Mouse (Mus musculus): ENCODE results near the gene Pcca. TPM values are rescaled to one million over a fixed set of nuclear protein-coding genes. Genes with fewer than 3 reads are reported as not detected.
"Not testable (repeated sequence)": the region's sequence is repeated elsewhere in the genome, so short reads cannot be mapped to it uniquely, and the experiment has no call there.

The Pcca gene
- total and polyA plus RNA-seq, 2 experiments: 26.3 to 54.1 TPM

DNA sequence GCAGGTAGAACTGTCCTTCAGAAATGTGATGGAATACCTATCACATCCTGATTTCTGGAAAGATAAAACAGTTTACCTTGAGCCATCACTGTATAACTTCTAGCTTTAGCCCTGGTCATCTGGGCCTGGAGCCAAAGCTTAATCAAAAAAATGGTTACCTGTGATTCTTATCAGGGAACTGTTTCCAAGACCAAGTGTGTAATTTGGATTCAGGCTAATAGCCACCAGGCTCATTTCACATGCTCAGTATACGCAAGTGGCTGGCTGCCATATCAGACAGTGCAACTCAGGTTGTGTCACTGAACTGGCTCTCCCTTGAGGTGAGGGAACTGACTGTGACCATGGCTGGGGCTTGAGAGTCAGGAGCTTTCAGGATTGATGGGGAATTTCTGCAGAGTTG lies 14.3 kb downstream of the Pcca start:
- Histone ChIP-seq H3K79me2 (ENCODE audit: control insufficient read depth, insufficient read depth, low read length) (peaks cover 29% of the 10 kb centered on the region), H3K4me1 (ENCODE audit: control insufficient read depth, insufficient read depth, low read length) (no peaks in the 10 kb centered on the region; the same call in 1 of the 2 replicates), H3K36me3 (ENCODE audit: control insufficient read depth, insufficient read depth, low read length) (peaks cover 4% of the 10 kb centered on the region; the same call in 1 of the 2 replicates), H3K4me3 (ENCODE audit: insufficient read depth, low read depth, low read length) (no peak overlapping the region), H3K9ac (ENCODE audit: low read depth, low read length) (no peak overlapping the region), H3K27ac (replicated peaks; ENCODE audit: insufficient read depth, low read depth, low read length) (peak overlapping the region; percentile 35; the same call in 1 of the 2 replicates), H3K27me3 (ENCODE audit: control insufficient read depth, insufficient read depth, low read length) (no peaks in the 10 kb centered on the region)
- TF ChIP-seq POLR2A (IDR thresholded peaks at IDR 0.05; ENCODE audit: extremely low read depth, insufficient read depth, low read length): no peak
- TF ChIP-seq CTCF (IDR thresholded peaks at IDR 0.05; ENCODE audit: low read depth, low read length): no peak
- peak; percentile 99 for DNase-seq (ENCODE audit: extremely low read depth, low read depth, low spot score)
- WGBS: 23% methylated on average over 1 of the region's 1 CpGs

- Histone ChIP-seq H3K36me3 (ENCODE audit: control insufficient read depth, insufficient read depth, low read length) (peaks cover 4% of the 10 kb centered on the region; the same call in 1 of the 2 replicates), H3K4me1 (ENCODE audit: control insufficient read depth, insufficient read depth, low read length) (no peaks in the 10 kb centered on the region; the same call in 1 of the 2 replicates), H3K4me3 (ENCODE audit: insufficient read depth, low read depth, low read length) (no peak overlapping the region), H3K27ac (replicated peaks; ENCODE audit: insufficient read depth, low read depth, low read length) (no peak overlapping the region), H3K9ac (ENCODE audit: low read depth, low read length) (no peak overlapping the region), H3K27me3 (ENCODE audit: control insufficient read depth, insufficient read depth, low read length) (no peaks in the 10 kb centered on the region), H3K79me2 (ENCODE audit: control insufficient read depth, insufficient read depth, low read length) (peaks cover 29% of the 10 kb centered on the region)
- peak; percentile 73 for DNase-seq (ENCODE audit: extremely low read depth, low read depth, low spot score)
- TF ChIP-seq CTCF (IDR thresholded peaks at IDR 0.05; ENCODE audit: low read depth, low read length): no peak
- no peak for TF ChIP-seq POLR2A (IDR thresholded peaks at IDR 0.05; ENCODE audit: extremely low read depth, insufficient read depth, low read length)
- 21% methylated on average over 1 of the region's 1 CpGs for WGBS
Observed at GRCm38 (mm10) chr14:122548905-122549304, 14.8 kb downstream of the Pcca start.

DNA sequence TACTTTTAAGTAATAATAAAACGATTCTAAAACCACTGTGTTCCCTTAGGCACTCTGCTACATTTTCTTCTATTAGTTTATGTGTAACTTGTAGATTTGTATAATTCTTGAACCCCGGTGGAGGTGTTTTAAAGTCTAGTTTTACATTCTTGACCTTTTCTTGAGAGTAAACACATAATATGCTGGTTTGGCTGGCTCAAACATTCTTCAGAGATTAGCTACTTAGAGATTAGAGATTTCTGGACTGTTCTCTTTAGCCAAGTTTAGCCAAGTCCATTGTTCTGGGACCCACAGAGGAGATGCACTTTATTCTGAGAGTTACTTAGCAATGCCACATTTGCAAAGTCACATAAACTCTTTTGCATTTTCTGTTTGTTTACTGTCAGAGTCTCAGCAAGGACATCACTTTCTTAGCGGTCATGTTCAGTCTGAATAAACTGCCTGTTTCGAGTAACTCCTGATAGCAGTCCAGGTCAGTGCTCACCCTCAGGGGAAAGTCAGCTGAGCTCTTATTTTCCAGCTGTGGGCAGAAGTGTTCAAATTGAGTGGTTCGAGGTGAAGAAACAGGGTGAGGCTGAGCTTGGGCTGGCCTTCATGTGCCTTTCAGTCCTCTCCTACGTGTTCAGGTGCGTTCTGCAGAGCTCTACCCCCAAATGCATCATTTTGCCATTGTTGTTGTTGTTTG lies 18.8 kb downstream of the Pcca start:
- DNase-seq (ENCODE audit: extremely low read depth, low read depth, low spot score): no peak
- TF ChIP-seq POLR2A (IDR thresholded peaks at IDR 0.05; ENCODE audit: extremely low read depth, insufficient read depth, low read length) (no peak), CTCF (IDR thresholded peaks at IDR 0.05; ENCODE audit: low read depth, low read length) (no peak)
- Histone ChIP-seq H3K27ac (replicated peaks; ENCODE audit: insufficient read depth, low read depth, low read length) (no peak overlapping the region), H3K4me3 (ENCODE audit: insufficient read depth, low read depth, low read length) (no peak overlapping the region), H3K9ac (ENCODE audit: low read depth, low read length) (no peak overlapping the region), H3K79me2 (ENCODE audit: control insufficient read depth, insufficient read depth, low read length) (peaks cover 29% of the 10 kb centered on the region), H3K4me1 (ENCODE audit: control insufficient read depth, insufficient read depth, low read length) (no peaks in the 10 kb centered on the region; the same call in 1 of the 2 replicates), H3K36me3 (ENCODE audit: control insufficient read depth, insufficient read depth, low read length) (peaks cover 4% of the 10 kb centered on the region; the same call in 1 of the 2 replicates), H3K27me3 (ENCODE audit: control insufficient read depth, insufficient read depth, low read length) (no peaks in the 10 kb centered on the region)
- WGBS: 75% methylated on average over 7 of the region's 7 CpGs

- 87% methylated on average over 9 of the region's 9 CpGs for WGBS
- Histone ChIP-seq H3K4me3 (ENCODE audit: insufficient read depth, low read depth, low read length) (peak overlapping the region; percentile 5; the same call in 1 of the 2 replicates), H3K27me3 (ENCODE audit: control insufficient read depth, insufficient read depth, low read length) (no peaks in the 10 kb centered on the region)
Observed at GRCm38 (mm10) chr14:122557353-122557752, 23.2 kb downstream of the Pcca start.

GRCm38 (mm10) chr14:122560893-122561452 lies 26.8 kb downstream of the Pcca start:
- H3K4me3 ChIP-seq (ENCODE audit: insufficient read depth, low read depth, low read length); H3K36me3 ChIP-seq (ENCODE audit: control insufficient read depth, insufficient read depth, low read length); H3K4me1 ChIP-seq (ENCODE audit: control insufficient read depth, insufficient read depth, low read length); DNase-seq (ENCODE audit: extremely low read depth, low read depth, low spot score); H3K27me3 ChIP-seq (ENCODE audit: control insufficient read depth, insufficient read depth, low read length); H3K9ac ChIP-seq (ENCODE audit: low read depth, low read length); H3K27ac ChIP-seq (replicated peaks; ENCODE audit: insufficient read depth, low read depth, low read length); H3K79me2 ChIP-seq (ENCODE audit: control insufficient read depth, insufficient read depth, low read length): not testable (repeated sequence)
- 80% methylated on average over 1 of the region's 1 CpGs for WGBS

More at GRCm38 (mm10) chr14:122557353-122557752, 23.2 kb downstream of the Pcca start:
- no peak for DNase-seq (ENCODE audit: extremely low read depth, low read depth, low spot score)
- H3K4me1 ChIP-seq (ENCODE audit: control insufficient read depth, insufficient read depth, low read length): peaks cover 5% of the 10 kb centered on the region; the same call in 1 of the 2 replicates
- no peak for TF ChIP-seq POLR2A (IDR thresholded peaks at IDR 0.05; ENCODE audit: extremely low read depth, insufficient read depth, low read length)
- no peak for TF ChIP-seq CTCF (IDR thresholded peaks at IDR 0.05; ENCODE audit: low read depth, low read length)
- H3K79me2 ChIP-seq (ENCODE audit: control insufficient read depth, insufficient read depth, low read length): peaks cover 16% of the 10 kb centered on the region
- H3K9ac ChIP-seq (ENCODE audit: low read depth, low read length): no peak overlapping the region
- H3K27ac ChIP-seq (replicated peaks; ENCODE audit: insufficient read depth, low read depth, low read length): no peak overlapping the region
- no peaks in the 10 kb centered on the region for H3K36me3 ChIP-seq (ENCODE audit: control insufficient read depth, insufficient read depth, low read length)

- DNase-seq (ENCODE audit: extremely low read depth, low read depth, low spot score): no peak
- H3K9ac ChIP-seq (ENCODE audit: low read depth, low read length): no peak overlapping the region
- H3K4me3 ChIP-seq (ENCODE audit: insufficient read depth, low read depth, low read length): no peak overlapping the region
- H3K36me3 ChIP-seq (ENCODE audit: control insufficient read depth, insufficient read depth, low read length): no peaks in the 10 kb centered on the region; the same call in none of the 2 replicates
- WGBS: 94% methylated on average over 9 of the region's 9 CpGs
- H3K27me3 ChIP-seq (ENCODE audit: control insufficient read depth, insufficient read depth, low read length): no peaks in the 10 kb centered on the region
- no peak for TF ChIP-seq POLR2A (IDR thresholded peaks at IDR 0.05; ENCODE audit: extremely low read depth, insufficient read depth, low read length)
- TF ChIP-seq CTCF (IDR thresholded peaks at IDR 0.05; ENCODE audit: low read depth, low read length): no peak
- no peak overlapping the region for H3K27ac ChIP-seq (replicated peaks; ENCODE audit: insufficient read depth, low read depth, low read length)
- peaks cover 9% of the 10 kb centered on the region for H3K4me1 ChIP-seq (ENCODE audit: control insufficient read depth, insufficient read depth, low read length)
- no peaks in the 10 kb centered on the region; the same call in 1 of the 2 replicates for H3K79me2 ChIP-seq (ENCODE audit: control insufficient read depth, insufficient read depth, low read length)
Observed at GRCm38 (mm10) chr14:122570862-122571261, 36.7 kb downstream of the Pcca start.
